Mouse (Mus musculus) myocyte (in vitro differentiated cells): ENCODE measurements around the gene Cdcp2.

ENCODE experiments used
- CEBPB ChIP-seq: IDR thresholded peaks from 2 replicates; pipeline ENCODE4 v1.6.1; 2011; ENCODE audit warnings: mild to moderate bottlenecking, moderate library complexity; ENCODE audit not compliant: poor library complexity, insufficient read depth, severe bottlenecking
- E2F4 ChIP-seq: IDR thresholded peaks from one replicate; pipeline ENCODE4 v1.6.1; 2011; ENCODE audit warnings: mild to moderate bottlenecking, control low read depth, moderate library complexity; ENCODE audit not compliant: insufficient read depth
- MAX ChIP-seq: IDR thresholded peaks from one replicate; pipeline ENCODE4 v1.6.1; 2011; ENCODE audit warnings: low read depth, mild to moderate bottlenecking, control low read depth
- MYOD1 ChIP-seq, 3 experiments: IDR thresholded peaks; one replicate each; pipeline ENCODE4 v1.6.1; 2011; ENCODE audit warnings: control low read depth in 2 of 3, low read depth in 2 of 3, mild to moderate bottlenecking in 2 of 3, moderate library complexity in 1 of 3; ENCODE audit not compliant: insufficient read length in 2 of 3, control insufficient read depth in 1 of 3
- MYOG ChIP-seq, 3 experiments: IDR thresholded peaks; one replicate each; pipeline ENCODE4 v1.6.1; 2011; ENCODE audit warnings: control low read depth in 2 of 3, low read depth in 2 of 3, mild to moderate bottlenecking in 2 of 3; ENCODE audit not compliant: insufficient read length in 2 of 3, control insufficient read depth in 1 of 3, insufficient read depth in 1 of 3
- POLR2A ChIP-seq: IDR thresholded peaks from one replicate; pipeline ENCODE4 v1.6.1; 2011; ENCODE audit warnings: low read depth, mild to moderate bottlenecking, control low read depth, moderate library complexity; ENCODE audit not compliant: insufficient read length
- POLR2AphosphoS2 ChIP-seq: IDR thresholded peaks from one replicate; pipeline ENCODE4 v1.6.1; 2011; ENCODE audit warnings: low read depth, control low read depth; ENCODE audit not compliant: insufficient read length
- TCF12 ChIP-seq: IDR thresholded peaks from one replicate; pipeline ENCODE4 v1.6.1; 2011; ENCODE audit warnings: mild to moderate bottlenecking, control low read depth; ENCODE audit not compliant: poor library complexity, insufficient read depth, severe bottlenecking
- TCF3 ChIP-seq: IDR thresholded peaks from one replicate; pipeline ENCODE4 v1.6.1; 2011; ENCODE audit warnings: low read depth, control low read depth; ENCODE audit not compliant: insufficient read length
- USF1 ChIP-seq: IDR thresholded peaks from one replicate; pipeline ENCODE4 v1.6.1; 2011; ENCODE audit warnings: low read depth, mild to moderate bottlenecking, control low read depth, moderate library complexity

DNA sequence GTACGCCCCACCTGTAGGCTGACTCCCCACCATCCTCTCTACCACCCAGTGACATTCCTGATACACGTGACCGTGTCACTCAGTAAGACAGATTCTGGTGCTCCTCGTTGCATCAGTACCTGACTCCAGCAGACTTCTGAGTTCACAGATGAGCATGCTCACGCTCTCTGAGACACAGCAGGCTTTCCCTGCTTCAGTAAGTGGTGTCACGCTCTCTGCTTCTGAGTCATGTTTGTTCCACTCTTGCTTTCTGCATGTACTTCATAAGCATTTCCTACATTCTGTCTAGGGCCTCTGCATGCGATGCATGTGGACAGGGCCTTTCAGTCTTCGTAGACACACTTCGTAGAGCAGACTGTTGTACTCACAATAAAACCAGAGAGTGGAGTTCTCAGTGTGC, 24.3 kb upstream of the Cdcp2 start:
- TF ChIP-seq MYOD1 (IDR thresholded peaks at IDR 0.05; ENCODE audit: control insufficient read depth in 1 of 3, insufficient read length in 2 of 3, low read depth in 2 of 3) = no peak
- TF ChIP-seq MAX = no peak
- TF ChIP-seq POLR2A = no peak
- TF ChIP-seq CEBPB = no peak
- no peak for TF ChIP-seq USF1
- TF ChIP-seq MYOG (IDR thresholded peaks at IDR 0.05; ENCODE audit: control insufficient read depth in 1 of 3, insufficient read depth in 1 of 3, insufficient read length in 2 of 3, low read depth in 2 of 3) = no peak
- no peak for TF ChIP-seq POLR2AphosphoS2
- TF ChIP-seq TCF12 = no peak
- TF ChIP-seq TCF3 = no peak
- TF ChIP-seq E2F4 = no peak
